Mouse (Mus musculus): ENCODE measurements around the gene Lpcat1.

The Lpcat1 gene

GRCm38 (mm10) chr13:73536403-73536821, 69.4 kb downstream of the Lpcat1 start, which contains the start of gene Slc6a3:
Gene Slc6a3, plus strand, starts transcription at chr13:73536747.
- no peak for DNase-seq (ENCODE audit: low spot score in 2 of 2)

GRCm38 (mm10) chr13:73536824-73537223, 69.8 kb downstream of the Lpcat1 start:
- no peak for DNase-seq (ENCODE audit: low spot score in 2 of 2)

DNA sequence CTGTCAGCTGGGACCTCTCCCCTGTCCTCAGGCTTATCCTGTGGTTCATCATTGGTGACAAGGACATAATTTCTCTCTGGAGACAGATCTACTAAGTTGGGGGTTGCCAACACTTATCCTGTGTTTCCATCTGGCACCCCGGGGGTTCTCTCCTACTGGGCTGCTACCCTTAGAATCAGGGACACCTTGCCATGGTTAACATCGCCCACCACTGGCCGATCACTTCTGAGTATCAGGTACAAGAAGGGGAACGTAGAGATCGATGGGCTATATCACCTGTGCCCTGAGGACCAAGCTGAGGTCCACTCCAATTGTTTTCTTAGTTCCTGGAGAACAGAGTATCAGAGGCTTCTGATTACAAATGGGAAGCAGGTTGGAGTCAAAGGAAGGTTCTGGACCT, 97.2 kb downstream of the Lpcat1 start:
- no peak for DNase-seq (ENCODE audit: low spot score in 2 of 2)
